Mouse (Mus musculus): ENCODE measurements around the gene Pafah1b2. TPM values are rescaled to one million over a fixed set of nuclear protein-coding genes. Genes with fewer than 3 reads are reported as not detected.

The Pafah1b2 gene
- polyA plus RNA-seq, 1 experiment: 166 TPM

DNA sequence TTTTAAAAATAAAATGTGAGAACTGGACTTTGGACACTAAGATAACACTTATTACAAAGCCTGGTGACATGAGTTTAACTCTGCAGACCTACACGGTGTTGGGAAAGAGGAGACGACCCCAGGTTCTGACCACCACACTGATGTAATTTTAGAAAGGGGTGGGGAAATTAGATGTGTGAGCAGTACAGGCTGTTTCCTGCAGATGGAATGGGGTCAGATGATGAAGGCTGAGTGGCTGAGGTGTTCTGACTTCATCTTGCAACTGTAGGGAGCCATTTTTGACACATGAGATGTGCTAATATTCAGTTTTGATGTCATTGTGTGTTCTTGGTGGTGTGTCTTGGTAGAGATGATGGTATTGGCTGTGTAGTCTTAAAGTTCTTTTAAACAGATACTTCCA is 28.7 kb upstream of the Pafah1b2 start:
- DNase-seq (ENCODE audit: low read depth): no peak
- no peak for TF ChIP-seq POLR2A (IDR thresholded peaks at IDR 0.05; ENCODE audit: borderline replicate concordance, extremely low read depth, insufficient read depth, insufficient read length, poor library complexity, severe bottlenecking)
- no peak for TF ChIP-seq CTCF (IDR thresholded peaks at IDR 0.05; ENCODE audit: borderline replicate concordance, extremely low read depth, insufficient read depth, insufficient read length)

DNA sequence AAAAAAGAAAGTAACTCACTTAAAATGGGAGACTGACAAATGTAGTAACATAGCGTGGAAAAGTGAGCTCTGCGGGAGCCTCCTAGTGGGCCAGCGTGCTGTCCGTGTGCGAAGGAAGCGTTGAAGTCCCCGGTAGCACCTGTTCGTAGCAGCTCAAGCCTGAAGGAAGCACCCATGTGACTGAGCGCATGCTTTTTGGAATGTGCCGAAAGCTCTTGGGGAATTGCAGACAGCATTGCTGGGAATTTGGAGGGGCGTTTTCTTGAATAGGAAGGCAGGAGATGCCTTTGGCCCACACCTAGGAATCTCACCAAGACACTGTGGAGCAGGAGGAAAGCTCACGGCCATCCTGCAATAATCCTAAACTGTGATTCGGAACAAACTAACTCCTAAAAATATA is 26.3 kb upstream of the Pafah1b2 start:
- no peak for DNase-seq (ENCODE audit: low read depth)
- TF ChIP-seq CTCF (IDR thresholded peaks at IDR 0.05; ENCODE audit: borderline replicate concordance, extremely low read depth, insufficient read depth, insufficient read length): no peak
- TF ChIP-seq POLR2A (IDR thresholded peaks at IDR 0.05; ENCODE audit: borderline replicate concordance, extremely low read depth, insufficient read depth, insufficient read length, poor library complexity, severe bottlenecking): no peak

DNA sequence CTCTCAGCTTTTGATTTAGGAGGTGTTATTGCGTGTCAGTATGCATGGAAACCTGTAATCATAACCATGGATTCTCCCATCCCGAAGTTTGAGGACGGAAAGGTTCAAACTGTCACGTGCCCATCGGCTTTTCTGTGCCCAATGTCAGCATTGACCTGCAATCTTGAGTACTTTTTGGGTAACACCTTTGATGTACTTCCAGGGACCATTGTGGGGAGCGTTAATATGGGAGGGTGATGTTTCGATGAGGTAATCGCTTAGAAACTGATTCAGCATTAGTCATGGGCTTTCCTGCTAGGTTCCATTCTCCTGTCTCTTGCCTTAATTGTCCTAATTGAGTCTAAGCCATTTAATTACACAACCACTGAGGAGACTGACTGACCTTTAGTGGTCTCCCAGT is 24.4 kb upstream of the Pafah1b2 start:
- TF ChIP-seq CTCF (IDR thresholded peaks at IDR 0.05; ENCODE audit: borderline replicate concordance, extremely low read depth, insufficient read depth, insufficient read length): no peak
- no peak for DNase-seq (ENCODE audit: low read depth)

DNA sequence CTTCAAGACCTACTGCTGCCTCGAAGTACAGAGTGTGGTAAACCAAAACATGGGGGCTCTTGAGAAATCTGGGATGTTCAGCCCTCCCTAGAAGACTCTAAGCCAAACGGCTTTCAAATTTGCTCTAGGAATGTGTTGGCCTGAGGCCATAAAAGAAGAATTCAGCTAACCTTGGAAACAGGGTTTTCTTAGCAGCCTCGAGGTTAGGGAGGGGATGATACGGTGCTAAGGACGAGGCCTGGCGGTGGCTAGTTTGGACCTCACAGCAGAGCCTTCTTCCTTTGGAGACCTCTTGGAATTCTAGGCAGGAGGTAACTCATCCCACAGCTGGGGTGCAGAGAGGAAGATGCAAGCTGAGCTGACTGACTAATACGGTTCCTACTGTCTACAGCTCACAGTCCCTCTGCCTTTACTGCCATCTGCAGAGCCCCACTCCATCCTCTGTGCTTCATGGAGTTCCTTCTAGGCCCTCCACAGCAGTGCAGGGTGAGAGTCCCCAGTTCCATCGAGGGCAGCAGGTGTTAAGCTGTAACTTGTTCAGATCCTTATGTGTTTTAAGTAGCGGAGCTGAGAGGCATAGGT is 22.9 kb upstream of the Pafah1b2 start:
- TF ChIP-seq POLR2A (IDR thresholded peaks at IDR 0.05; ENCODE audit: borderline replicate concordance, extremely low read depth, insufficient read depth, insufficient read length, poor library complexity, severe bottlenecking) (no peak), CTCF (IDR thresholded peaks at IDR 0.05; ENCODE audit: borderline replicate concordance, extremely low read depth, insufficient read depth, insufficient read length) (no peak)

DNA sequence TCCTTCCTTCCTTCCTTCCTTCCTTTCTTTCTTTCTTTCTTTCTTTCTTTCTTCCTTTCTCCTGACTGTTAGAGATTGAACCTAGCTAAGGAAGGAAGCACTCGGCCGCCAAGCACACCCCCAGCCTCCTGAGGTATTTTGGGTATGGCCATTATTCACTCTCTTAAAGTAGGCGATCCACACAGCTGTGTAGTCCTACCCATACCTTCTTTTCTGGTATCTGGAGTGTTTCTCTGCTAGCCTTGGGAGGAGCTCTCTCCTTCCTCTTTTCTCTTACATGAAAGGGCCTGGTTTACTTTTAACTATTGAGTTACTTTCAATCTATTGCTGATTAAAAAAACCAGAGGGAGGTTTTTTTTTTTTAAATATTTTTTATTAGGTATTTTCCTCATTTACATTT is 21.4 kb upstream of the Pafah1b2 start:
- TF ChIP-seq CTCF (IDR thresholded peaks at IDR 0.05; ENCODE audit: borderline replicate concordance, extremely low read depth, insufficient read depth, insufficient read length): no peak
- DNase-seq (ENCODE audit: low read depth): no peak

More for the DNA sequence above, 22.9 kb upstream of the Pafah1b2 start:
- DNase-seq (ENCODE audit: low read depth): no peak

DNA sequence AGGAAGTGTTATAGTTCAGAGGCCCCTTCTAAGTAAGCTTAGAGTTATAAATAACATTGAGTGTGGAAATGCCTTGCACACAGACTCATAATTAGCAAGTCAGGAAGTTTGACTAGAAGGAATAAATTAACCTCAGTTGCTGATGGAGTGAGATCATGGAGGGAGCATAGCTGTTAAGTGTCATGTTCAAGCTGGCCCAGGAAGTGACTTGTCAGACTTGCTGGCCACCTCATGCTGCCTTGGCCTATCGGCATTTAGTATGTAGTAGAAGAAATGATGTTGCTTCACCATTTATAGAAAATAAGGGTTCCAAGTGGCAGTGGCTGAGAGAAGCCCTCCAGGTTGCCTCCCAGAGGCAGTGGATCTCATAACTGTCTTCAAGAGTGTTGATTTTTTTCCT is 20.6 kb upstream of the Pafah1b2 start:
- DNase-seq (ENCODE audit: low read depth): no peak

DNA sequence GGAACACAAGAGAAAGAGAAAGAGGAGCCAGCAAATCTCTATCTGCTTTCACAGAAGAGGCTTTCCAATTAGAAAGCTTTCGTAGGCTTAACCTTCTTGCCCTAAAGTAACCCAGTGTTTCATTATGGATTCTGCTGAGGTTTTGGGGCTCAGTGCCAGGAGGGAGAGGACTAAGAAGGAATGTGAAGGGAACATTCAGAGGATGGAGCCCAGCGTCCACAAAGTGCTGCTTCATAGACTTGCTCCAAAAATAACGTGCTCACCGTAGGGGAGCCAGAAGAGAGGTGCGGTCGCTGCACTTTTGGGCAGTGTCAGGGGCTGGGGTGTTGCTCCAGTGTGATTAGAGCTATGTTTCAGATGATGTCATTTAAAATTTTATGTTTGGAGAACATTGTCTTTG is 19.7 kb upstream of the Pafah1b2 start:
- TF ChIP-seq POLR2A (IDR thresholded peaks at IDR 0.05; ENCODE audit: borderline replicate concordance, extremely low read depth, insufficient read depth, insufficient read length, poor library complexity, severe bottlenecking) (no peak), CTCF (IDR thresholded peaks at IDR 0.05; ENCODE audit: borderline replicate concordance, extremely low read depth, insufficient read depth, insufficient read length) (no peak)
- DNase-seq (ENCODE audit: low read depth): peak; percentile 61

More for the DNA sequence above, 20.6 kb upstream of the Pafah1b2 start:
- no peak for TF ChIP-seq POLR2A (IDR thresholded peaks at IDR 0.05; ENCODE audit: borderline replicate concordance, extremely low read depth, insufficient read depth, insufficient read length, poor library complexity, severe bottlenecking)
- no peak for TF ChIP-seq CTCF (IDR thresholded peaks at IDR 0.05; ENCODE audit: borderline replicate concordance, extremely low read depth, insufficient read depth, insufficient read length)

DNA sequence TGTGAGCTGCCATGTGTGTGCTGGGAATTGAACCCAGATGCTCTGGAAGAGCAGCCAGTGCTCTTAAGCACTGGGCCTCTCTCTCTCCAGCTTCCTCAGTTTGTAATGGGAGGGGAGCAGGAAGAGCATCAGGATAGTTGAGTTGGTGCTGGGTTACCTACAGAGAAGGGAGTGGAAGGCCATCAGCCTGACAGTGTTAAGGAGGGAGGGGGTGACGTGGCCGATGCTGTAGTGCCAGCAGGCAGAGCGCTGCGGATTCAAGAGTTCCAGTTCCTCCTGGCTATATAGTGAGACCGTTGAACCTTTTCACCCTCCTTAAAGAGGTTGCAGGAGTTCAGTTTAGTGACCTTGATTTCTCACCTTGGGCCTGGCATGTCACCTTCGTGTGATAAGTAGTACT is 18.5 kb upstream of the Pafah1b2 start:
- no peak for DNase-seq (ENCODE audit: low read depth)
- TF ChIP-seq POLR2A (IDR thresholded peaks at IDR 0.05; ENCODE audit: borderline replicate concordance, extremely low read depth, insufficient read depth, insufficient read length, poor library complexity, severe bottlenecking) (no peak), CTCF (IDR thresholded peaks at IDR 0.05; ENCODE audit: borderline replicate concordance, extremely low read depth, insufficient read depth, insufficient read length) (no peak)

DNA sequence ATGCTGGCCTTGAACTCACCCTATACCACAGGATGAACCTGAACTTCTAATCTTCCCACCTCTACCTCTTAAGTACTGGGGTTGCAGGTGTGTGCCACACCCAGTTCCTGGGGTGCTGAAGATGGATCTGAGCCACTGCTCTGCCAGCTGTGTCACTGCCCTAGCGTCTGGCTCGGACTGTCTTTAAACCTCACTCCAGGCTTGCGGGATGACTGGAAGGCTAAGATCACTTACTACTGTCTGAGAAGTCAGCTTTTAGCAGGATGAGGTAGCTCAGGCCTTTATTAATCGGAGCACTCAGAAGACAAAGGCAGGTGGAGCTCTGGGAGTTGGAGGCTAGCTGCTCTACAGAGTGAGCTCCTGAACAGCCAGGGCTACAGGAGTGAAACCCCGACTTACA is 17.7 kb upstream of the Pafah1b2 start:
- DNase-seq (ENCODE audit: low read depth): no peak
- TF ChIP-seq CTCF (IDR thresholded peaks at IDR 0.05; ENCODE audit: borderline replicate concordance, extremely low read depth, insufficient read depth, insufficient read length) (no peak), POLR2A (IDR thresholded peaks at IDR 0.05; ENCODE audit: borderline replicate concordance, extremely low read depth, insufficient read depth, insufficient read length, poor library complexity, severe bottlenecking) (no peak)

DNA sequence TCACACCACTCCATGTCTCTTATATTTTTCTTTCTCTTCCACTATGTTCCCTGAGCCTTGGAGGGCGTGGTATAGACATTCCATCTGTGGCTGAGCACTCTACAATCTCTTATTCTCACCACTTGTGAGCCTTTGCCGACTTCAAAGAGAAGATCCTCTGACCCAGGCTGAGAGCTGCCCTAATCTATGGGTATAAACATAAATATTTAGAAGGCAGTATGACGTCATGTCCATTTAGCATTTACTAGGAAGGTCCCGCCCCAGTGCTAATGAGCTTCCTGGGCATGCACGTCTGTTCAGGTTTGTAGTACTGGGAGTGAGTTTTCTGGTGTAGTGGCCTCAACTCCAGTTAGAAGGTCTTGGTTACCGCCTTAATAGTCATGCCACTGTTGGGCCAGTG is 17.0 kb upstream of the Pafah1b2 start:
- TF ChIP-seq CTCF (IDR thresholded peaks at IDR 0.05; ENCODE audit: borderline replicate concordance, extremely low read depth, insufficient read depth, insufficient read length) (no peak), POLR2A (IDR thresholded peaks at IDR 0.05; ENCODE audit: borderline replicate concordance, extremely low read depth, insufficient read depth, insufficient read length, poor library complexity, severe bottlenecking) (no peak)
- no peak for DNase-seq (ENCODE audit: low read depth)

DNA sequence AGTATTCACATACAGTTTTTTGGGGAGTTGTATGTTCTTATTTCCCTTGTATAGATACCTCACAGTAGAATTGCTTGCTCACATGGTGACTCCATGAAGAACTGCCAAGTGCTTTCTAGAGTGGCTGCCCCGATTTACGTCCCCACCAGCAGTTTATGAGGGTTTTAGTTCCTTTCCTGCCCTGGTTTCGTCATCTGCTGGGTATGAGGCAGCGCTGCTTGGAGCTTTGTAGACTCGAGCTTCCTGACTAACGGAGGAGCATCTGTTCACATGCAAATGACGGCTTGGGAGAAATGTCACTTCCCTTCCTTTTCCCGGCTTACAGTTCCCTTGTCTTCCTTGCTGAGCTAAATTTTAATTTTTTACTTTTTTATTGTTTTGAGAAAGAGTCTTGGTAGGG is 15.5 kb upstream of the Pafah1b2 start:
- no peak for TF ChIP-seq POLR2A (IDR thresholded peaks at IDR 0.05; ENCODE audit: borderline replicate concordance, extremely low read depth, insufficient read depth, insufficient read length, poor library complexity, severe bottlenecking)
- no peak for TF ChIP-seq CTCF (IDR thresholded peaks at IDR 0.05; ENCODE audit: borderline replicate concordance, extremely low read depth, insufficient read depth, insufficient read length)
- DNase-seq (ENCODE audit: low read depth): peak; percentile 53

DNA sequence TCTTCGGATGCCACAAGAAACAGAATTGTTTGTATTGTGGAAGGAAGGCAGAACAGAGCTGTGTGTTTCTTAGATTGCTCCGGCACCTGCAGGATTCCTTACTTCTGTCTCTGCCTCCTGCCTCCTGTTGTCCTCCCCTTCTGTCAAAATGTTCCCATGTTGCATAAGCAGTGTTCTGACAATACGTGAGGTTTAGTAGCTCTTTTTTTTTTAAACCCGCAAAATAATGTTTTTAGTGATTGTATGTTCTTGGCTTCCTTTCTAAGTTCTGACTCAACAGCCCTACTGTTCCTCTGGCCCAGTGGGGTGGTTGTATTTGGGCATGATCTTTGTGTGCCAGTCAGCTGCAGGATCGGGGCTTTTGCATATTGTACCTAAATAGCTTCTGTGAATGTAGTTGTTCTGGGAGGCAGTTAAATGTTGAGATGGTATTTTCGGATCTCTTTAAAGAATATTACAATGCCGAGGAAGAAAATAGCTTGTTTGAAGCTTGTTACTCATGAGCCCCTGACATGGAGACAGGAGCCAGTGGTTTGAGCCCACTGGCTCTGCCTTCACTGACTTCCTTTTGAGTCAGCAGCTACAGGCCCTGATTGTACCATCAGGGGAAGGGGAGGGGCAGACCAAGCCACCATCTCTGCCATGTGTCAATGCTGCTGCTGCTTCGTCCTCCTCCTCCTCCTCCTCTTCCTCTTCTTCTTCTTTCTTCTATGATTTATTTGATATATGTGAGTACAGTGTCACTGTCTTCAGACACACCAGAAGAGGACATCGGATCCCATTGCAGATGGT is 13.8 kb upstream of the Pafah1b2 start:
- no peak for DNase-seq (ENCODE audit: low read depth)
- TF ChIP-seq CTCF (IDR thresholded peaks at IDR 0.05; ENCODE audit: borderline replicate concordance, extremely low read depth, insufficient read depth, insufficient read length) (no peak), POLR2A (IDR thresholded peaks at IDR 0.05; ENCODE audit: borderline replicate concordance, extremely low read depth, insufficient read depth, insufficient read length, poor library complexity, severe bottlenecking) (no peak)
